ENCODE assay signal across 30 mouse cellular contexts in genomic region chr2:42564489-42564888, GRCm38 (mm10).
DNase-seq lines count a peak whose midpoint lies in the region; ATAC-seq and TF ChIP-seq lines count a peak whose summit lies in the region.
"Had no signal": no experiment of that assay in that cellular context is flagged by ENCODE, and none has a peak within 500 bp of the region (broad histone marks: within the 10 kb centered on the region; RNA-seq: fewer than 3 reads in every experiment).

No protein-coding gene starts in this region.

- no peaks in the 10 kb centered on the region for H3K36me3 ChIP-seq in forebrain, embryonic 11.5 days (ENCODE audit: control insufficient read depth, insufficient read depth, low read length)
- no peaks in the 10 kb centered on the region for H3K36me3 ChIP-seq in forebrain, postnatal 0 days (ENCODE audit: insufficient read depth)
- H3K36me3 ChIP-seq in hindbrain, postnatal 0 days (ENCODE audit: insufficient read depth, low read length) = no peaks in the 10 kb centered on the region
- no peaks in the 10 kb centered on the region for H3K36me3 ChIP-seq in hindbrain, embryonic 11.5 days (ENCODE audit: control insufficient read depth, insufficient read depth, low read length)
- H3K36me3 ChIP-seq in intestine, postnatal 0 days (ENCODE audit: control insufficient read depth, insufficient read depth) = no peaks in the 10 kb centered on the region
- H3K36me3 ChIP-seq: embryonic facial prominence, embryonic 10.5 days; embryonic facial prominence, embryonic 13.5 days; G1E; heart, embryonic 10.5 days; heart, embryonic 13.5 days; hindbrain, embryonic 13.5 days had no signal

- no peaks in the 10 kb centered on the region for H3K27me3 ChIP-seq in forebrain, embryonic 11.5 days (ENCODE audit: control insufficient read depth, insufficient read depth, low read length)
- no peaks in the 10 kb centered on the region for H3K27me3 ChIP-seq in forebrain, postnatal 0 days (ENCODE audit: insufficient read depth, low read length)
- no peaks in the 10 kb centered on the region for H3K27me3 ChIP-seq in hindbrain, postnatal 0 days (ENCODE audit: insufficient read depth, low read length)
- no peaks in the 10 kb centered on the region for H3K27me3 ChIP-seq in hindbrain, embryonic 11.5 days (ENCODE audit: control insufficient read depth, insufficient read depth, low read length)
- no peaks in the 10 kb centered on the region for H3K27me3 ChIP-seq in intestine, postnatal 0 days (replicated peaks; ENCODE audit: control insufficient read depth, insufficient read depth, low read length)
- H3K27me3 ChIP-seq: CH12.LX; embryonic facial prominence, embryonic 13.5 days; forebrain, embryonic 13.5 days; heart, embryonic 13.5 days; hindbrain, embryonic 13.5 days; Patski had no signal

- TF ChIP-seq CTCF in forebrain, postnatal 0 days (IDR thresholded peaks at IDR 0.05; ENCODE audit: low read depth) = no peak
- no peak for TF ChIP-seq CTCF in hindbrain, postnatal 0 days (IDR thresholded peaks at IDR 0.05; ENCODE audit: low read depth)
- TF ChIP-seq CTCF in intestine, postnatal 0 days (IDR thresholded peaks at IDR 0.05; ENCODE audit: low read depth) = no peak

- no peak for DNase-seq in forebrain, embryonic 11.5 days (ENCODE audit: low spot score)
- no peak for DNase-seq in forebrain, postnatal 0 days
- peak; percentile 39 for DNase-seq in hindbrain, postnatal 0 days (ENCODE audit: low spot score)
- DNase-seq in hindbrain, embryonic 11.5 days (ENCODE audit: low spot score) = no peak
- peak; percentile 29 for DNase-seq in brain, adult 2 months (ENCODE audit: low read depth, low spot score)
- DNase-seq: adrenal gland, adult 2 months; adrenal gland, postnatal 14 days; B cell, adult 2 months; cerebellum, adult 18-20 months; cerebellum, adult 9-11 months; cerebellum, postnatal 25 days; embryo, embryonic 11 days; gastrocnemius, postnatal 10 days; gastrocnemius, postnatal 36 days; heart, adult 2 months; heart, postnatal 14 days; heart, postnatal 4 days; kidney, adult 11 months; kidney, adult 8-10 months had no signal

- WGBS in forebrain, embryonic 11.5 days = 49% methylated on average over 2 of the region's 2 CpGs
- 26% methylated on average over 2 of the region's 2 CpGs for WGBS in forebrain, postnatal 0 days
- 60% methylated on average over 2 of the region's 2 CpGs for WGBS in hindbrain, postnatal 0 days
- 73% methylated on average over 2 of the region's 2 CpGs for WGBS in hindbrain, embryonic 11.5 days
- 69% methylated on average over 2 of the region's 2 CpGs for WGBS in intestine, postnatal 0 days

- no peaks in the 10 kb centered on the region for H3K9me3 ChIP-seq in forebrain, embryonic 11.5 days (ENCODE audit: control insufficient read depth, low read length)
- H3K9me3 ChIP-seq in forebrain, postnatal 0 days (ENCODE audit: low read length) = no peaks in the 10 kb centered on the region
- H3K9me3 ChIP-seq in hindbrain, postnatal 0 days (ENCODE audit: low read length) = no peaks in the 10 kb centered on the region
- H3K9me3 ChIP-seq in hindbrain, embryonic 11.5 days (ENCODE audit: control insufficient read depth, low read length) = no peaks in the 10 kb centered on the region
- H3K9me3 ChIP-seq in intestine, postnatal 0 days (ENCODE audit: control insufficient read depth) = no peaks in the 10 kb centered on the region
- H3K9me3 ChIP-seq: embryonic facial prominence, embryonic 10.5 days; embryonic facial prominence, embryonic 13.5 days; forebrain, embryonic 13.5 days; G1E; heart, embryonic 10.5 days; heart, embryonic 13.5 days; hindbrain, embryonic 13.5 days had no signal

- H3K27ac ChIP-seq in forebrain, embryonic 11.5 days (ENCODE audit: low read depth, low read length) = no peak overlapping the region
- no peak overlapping the region for H3K27ac ChIP-seq in forebrain, postnatal 0 days (ENCODE audit: low read depth, low read length)
- H3K27ac ChIP-seq in hindbrain, postnatal 0 days = no peak overlapping the region
- no peak overlapping the region for H3K27ac ChIP-seq in hindbrain, embryonic 11.5 days (ENCODE audit: low read depth, low read length)
- no peak overlapping the region for H3K27ac ChIP-seq in intestine, postnatal 0 days (ENCODE audit: low read depth, low read length)
- H3K27ac ChIP-seq: embryonic facial prominence, embryonic 10.5 days; embryonic facial prominence, embryonic 13.5 days; forebrain, embryonic 13.5 days; heart, adult 2 months; heart, embryonic 10.5 days; heart, embryonic 13.5 days; hindbrain, embryonic 13.5 days had no signal

- no peak overlapping the region for H3K4me3 ChIP-seq in forebrain, embryonic 11.5 days (ENCODE audit: low read depth, low read length)
- H3K4me3 ChIP-seq in forebrain, postnatal 0 days (ENCODE audit: low read depth, low read length) = no peak overlapping the region
- H3K4me3 ChIP-seq in hindbrain, postnatal 0 days (ENCODE audit: low read length) = no peak overlapping the region
- no peak overlapping the region for H3K4me3 ChIP-seq in hindbrain, embryonic 11.5 days (ENCODE audit: low read depth, low read length)
- no peak overlapping the region for H3K4me3 ChIP-seq in intestine, postnatal 0 days (ENCODE audit: low read depth, low read length)
- H3K4me3 ChIP-seq: embryonic facial prominence, embryonic 10.5 days; embryonic facial prominence, embryonic 13.5 days; erythroblast, embryonic 14.5 days; forebrain, embryonic 13.5 days; heart, adult 2 months; heart, embryonic 10.5 days; heart, embryonic 13.5 days; hindbrain, embryonic 13.5 days had no signal

- no peaks in the 10 kb centered on the region for H3K4me1 ChIP-seq in forebrain, embryonic 11.5 days (replicated peaks; ENCODE audit: control insufficient read depth, insufficient read depth, low read length)
- H3K4me1 ChIP-seq in forebrain, postnatal 0 days (ENCODE audit: insufficient read depth) = no peaks in the 10 kb centered on the region
- no peaks in the 10 kb centered on the region for H3K4me1 ChIP-seq in hindbrain, postnatal 0 days (ENCODE audit: insufficient read depth, low read length)
- H3K4me1 ChIP-seq in hindbrain, embryonic 11.5 days (replicated peaks; ENCODE audit: control insufficient read depth, insufficient read depth, low read length) = no peaks in the 10 kb centered on the region
- no peaks in the 10 kb centered on the region for H3K4me1 ChIP-seq in intestine, postnatal 0 days (replicated peaks; ENCODE audit: control insufficient read depth, insufficient read depth, low read length)
- H3K4me1 ChIP-seq: embryonic facial prominence, embryonic 10.5 days; embryonic facial prominence, embryonic 13.5 days; forebrain, embryonic 13.5 days; heart, embryonic 10.5 days; heart, embryonic 13.5 days; hindbrain, embryonic 13.5 days had no signal

- H3K9ac ChIP-seq in forebrain, embryonic 11.5 days (ENCODE audit: low read length) = no peak overlapping the region
- no peak overlapping the region for H3K9ac ChIP-seq in forebrain, postnatal 0 days
- no peak overlapping the region for H3K9ac ChIP-seq in hindbrain, postnatal 0 days (replicated peaks; ENCODE audit: low read length)
- no peak overlapping the region for H3K9ac ChIP-seq in hindbrain, embryonic 11.5 days (ENCODE audit: low read depth, low read length)
- H3K9ac ChIP-seq in intestine, postnatal 0 days (ENCODE audit: low read depth, low read length) = no peak overlapping the region
- H3K9ac ChIP-seq: embryonic facial prominence, embryonic 13.5 days; forebrain, embryonic 13.5 days; heart, embryonic 13.5 days; hindbrain, embryonic 13.5 days had no signal

- ATAC-seq in forebrain, embryonic 11.5 days (replicated peaks; ENCODE audit: low FRiP score) = peak; percentile 65; the same call in 1 of the 2 replicates
- ATAC-seq in forebrain, postnatal 0 days = no peak
- 0 out of 2 replicates have a peak, but pooled peaks have one; percentile 29 for ATAC-seq in hindbrain, postnatal 0 days
- no peak for ATAC-seq in hindbrain, embryonic 11.5 days (ENCODE audit: low FRiP score)
- no peak for ATAC-seq in intestine, postnatal 0 days
- ATAC-seq: forebrain, embryonic 13.5 days; Patski had no signal

- H3K4me2 ChIP-seq in forebrain, embryonic 11.5 days (ENCODE audit: low read depth, low read length, severe bottlenecking) = no peak overlapping the region
- H3K4me2 ChIP-seq in forebrain, postnatal 0 days (ENCODE audit: low read depth) = no peak overlapping the region
- no peak overlapping the region for H3K4me2 ChIP-seq in hindbrain, postnatal 0 days (ENCODE audit: low read depth, low read length)
- no peak overlapping the region for H3K4me2 ChIP-seq in hindbrain, embryonic 11.5 days (replicated peaks; ENCODE audit: low read depth, low read length)
- no peak overlapping the region for H3K4me2 ChIP-seq in intestine, postnatal 0 days (replicated peaks; ENCODE audit: low read depth)
- H3K4me2 ChIP-seq: embryonic facial prominence, embryonic 13.5 days; forebrain, embryonic 13.5 days; heart, embryonic 13.5 days; hindbrain, embryonic 13.5 days had no signal

Comparison
In these comparisons a context has a peak if more than half of its experiments do, and no peak if none do; other contexts are left out.
1. ATAC-seq: peak in forebrain, embryonic 11.5 days (single experiment) and hindbrain, postnatal 0 days (single experiment); none in forebrain, postnatal 0 days (single experiment), hindbrain, embryonic 11.5 days (single experiment) and intestine, postnatal 0 days (single experiment).
2. DNase-seq: peak in hindbrain, postnatal 0 days (single experiment) and brain, adult 2 months (single experiment); none in forebrain, embryonic 11.5 days (single experiment), forebrain, postnatal 0 days (single experiment) and hindbrain, embryonic 11.5 days (single experiment).